Mouse (Mus musculus) embryo, embryonic 9.5 days (tissue): ENCODE data around the gene Atxn7l1.

Experiments used
- DNase-seq: peaks from one replicate; pipeline ENCODE4 v3.0.0-alpha.2; 2017; ENCODE audit errors: extremely low spot score

Atxn7l1 gene

DNA sequence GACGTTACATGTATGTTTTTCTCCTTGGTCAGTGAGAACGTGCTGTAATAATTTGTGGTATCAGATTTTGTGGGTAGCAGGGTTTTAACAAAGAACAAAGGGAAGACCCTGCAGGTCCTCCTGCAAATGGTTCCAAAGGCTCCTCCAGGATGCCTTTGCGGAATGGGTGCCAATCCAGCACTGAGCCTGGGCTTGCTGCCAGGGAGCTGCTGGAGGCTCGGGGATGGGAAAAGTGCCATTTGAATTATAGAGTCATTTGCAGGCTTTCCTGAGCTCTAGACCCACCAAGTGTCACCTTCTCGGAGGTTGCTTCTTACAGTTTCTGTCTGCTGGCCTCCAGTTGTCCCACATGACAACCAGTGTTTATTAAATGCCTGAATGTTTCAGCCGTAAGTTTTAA is 213.2 kb downstream of the Atxn7l1 start:
- DNase-seq: no peak

DNA sequence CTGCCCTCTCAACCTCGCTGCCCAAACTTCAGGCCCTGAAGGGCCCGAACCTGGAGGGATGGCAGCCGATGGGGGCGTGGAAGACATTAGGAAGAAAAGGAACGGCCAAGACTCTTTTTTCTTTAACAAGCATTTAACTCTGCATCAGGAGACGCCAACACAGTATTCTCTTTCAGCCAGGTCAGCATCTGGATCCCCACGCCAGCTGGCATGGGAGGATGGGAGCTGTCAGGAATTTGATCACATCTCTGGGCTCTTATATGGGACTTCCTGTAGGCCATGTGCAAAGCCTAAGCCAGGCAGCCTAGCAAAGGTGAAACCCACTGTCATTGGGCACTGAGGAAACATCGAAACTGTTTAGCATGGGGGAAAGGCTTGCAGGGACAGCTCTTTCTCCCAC is 217.0 kb downstream of the Atxn7l1 start:
- no peak for DNase-seq

DNA sequence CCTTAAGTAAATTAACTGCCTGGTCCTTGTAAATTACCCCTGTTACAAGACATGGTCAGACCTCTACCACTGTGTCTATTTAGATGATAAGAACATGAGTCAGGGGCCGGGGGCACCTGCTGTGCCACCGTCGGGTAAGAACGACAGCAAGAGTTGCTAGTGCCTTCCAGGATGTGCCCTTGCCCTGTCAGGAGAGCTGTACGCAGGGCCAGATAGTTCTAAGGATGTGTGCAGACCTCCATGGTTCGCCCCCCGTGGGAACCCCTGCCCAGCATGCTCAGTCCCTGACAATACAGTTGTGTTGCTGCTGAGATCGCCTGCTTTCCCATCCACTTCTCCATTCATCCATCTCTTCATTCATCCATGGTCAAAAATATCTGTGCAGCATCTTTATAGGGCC is 217.6 kb downstream of the Atxn7l1 start:
- DNase-seq: no peak

DNA sequence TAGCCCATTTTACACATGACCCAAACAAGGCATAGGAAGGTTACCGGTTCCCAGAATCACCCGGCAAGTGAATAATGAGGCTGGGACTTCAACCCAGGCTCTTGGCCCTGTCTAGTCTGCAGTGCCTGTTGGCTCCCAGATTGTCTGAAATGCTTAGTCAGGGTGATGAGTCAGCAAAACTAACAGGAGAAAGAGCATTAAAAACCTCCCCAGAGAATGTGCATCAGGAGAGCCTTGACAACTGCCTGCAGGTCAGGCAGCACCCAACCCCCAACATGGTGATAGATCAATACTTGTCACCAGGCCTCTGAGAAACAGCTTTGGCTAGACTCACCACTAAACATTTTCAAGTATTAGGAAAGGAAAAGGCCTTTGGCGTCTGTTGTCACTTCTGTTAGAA is 222.1 kb downstream of the Atxn7l1 start:
- DNase-seq: no peak

DNA sequence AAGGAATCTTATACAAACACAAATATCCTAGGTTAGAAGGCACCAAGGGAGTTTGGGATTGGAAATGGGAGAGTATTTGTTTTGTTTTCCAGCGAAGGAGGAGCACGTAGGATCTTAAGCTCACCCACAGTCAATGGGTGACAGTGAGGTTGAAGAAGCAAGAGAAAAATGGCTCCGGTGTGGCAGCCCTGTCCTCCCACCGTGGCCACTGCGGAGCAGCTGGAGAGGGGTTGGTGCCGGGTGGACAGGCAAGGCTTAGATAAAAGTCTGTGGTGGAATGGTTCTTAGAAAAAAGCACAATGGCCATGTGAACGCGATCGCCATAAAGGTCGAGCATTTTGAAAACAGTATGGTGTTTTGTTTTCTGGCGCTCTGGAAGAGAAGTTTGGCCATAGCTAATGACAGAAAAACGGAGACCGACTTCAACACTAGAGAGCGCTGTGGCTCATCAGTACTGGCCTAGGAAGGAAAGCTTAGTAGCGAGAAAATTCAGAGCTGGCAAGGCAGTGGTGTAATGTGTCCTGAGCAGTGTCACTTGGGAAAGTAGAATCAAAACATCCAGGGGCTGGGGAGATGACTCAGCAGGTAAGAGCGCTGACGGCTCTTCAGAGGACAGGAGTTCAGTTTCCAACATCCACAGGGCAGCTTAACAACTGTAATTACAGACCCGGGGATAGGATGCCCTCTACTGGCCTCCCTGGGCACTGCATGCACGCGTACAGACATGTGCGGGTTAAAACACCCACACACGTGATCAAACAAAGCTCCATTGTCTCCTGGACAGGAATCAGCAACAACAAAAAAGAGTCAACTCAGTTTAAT is 232.3 kb downstream of the Atxn7l1 start:
- peak; percentile 90 for DNase-seq

DNA sequence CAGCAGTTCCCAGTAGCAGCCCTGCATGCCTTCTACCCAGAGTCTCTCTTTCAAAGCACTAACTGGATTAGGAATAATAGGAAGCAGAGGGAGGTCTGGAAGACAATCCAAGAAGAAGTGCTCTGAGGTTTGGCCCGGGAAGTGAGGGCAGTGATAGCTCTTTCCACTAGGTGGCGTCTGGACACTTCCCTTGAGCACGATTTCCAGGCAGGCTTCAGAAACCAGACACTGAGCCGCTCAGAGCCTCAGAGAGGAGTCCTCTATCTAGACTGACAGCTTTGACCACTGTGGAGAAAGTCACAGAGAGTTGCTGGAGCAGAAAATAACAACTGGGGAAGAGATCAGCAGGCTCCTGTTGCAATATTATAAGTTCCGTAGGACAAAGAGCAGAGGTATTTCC is 241.3 kb downstream of the Atxn7l1 start:
- peak; percentile 81 for DNase-seq

DNA sequence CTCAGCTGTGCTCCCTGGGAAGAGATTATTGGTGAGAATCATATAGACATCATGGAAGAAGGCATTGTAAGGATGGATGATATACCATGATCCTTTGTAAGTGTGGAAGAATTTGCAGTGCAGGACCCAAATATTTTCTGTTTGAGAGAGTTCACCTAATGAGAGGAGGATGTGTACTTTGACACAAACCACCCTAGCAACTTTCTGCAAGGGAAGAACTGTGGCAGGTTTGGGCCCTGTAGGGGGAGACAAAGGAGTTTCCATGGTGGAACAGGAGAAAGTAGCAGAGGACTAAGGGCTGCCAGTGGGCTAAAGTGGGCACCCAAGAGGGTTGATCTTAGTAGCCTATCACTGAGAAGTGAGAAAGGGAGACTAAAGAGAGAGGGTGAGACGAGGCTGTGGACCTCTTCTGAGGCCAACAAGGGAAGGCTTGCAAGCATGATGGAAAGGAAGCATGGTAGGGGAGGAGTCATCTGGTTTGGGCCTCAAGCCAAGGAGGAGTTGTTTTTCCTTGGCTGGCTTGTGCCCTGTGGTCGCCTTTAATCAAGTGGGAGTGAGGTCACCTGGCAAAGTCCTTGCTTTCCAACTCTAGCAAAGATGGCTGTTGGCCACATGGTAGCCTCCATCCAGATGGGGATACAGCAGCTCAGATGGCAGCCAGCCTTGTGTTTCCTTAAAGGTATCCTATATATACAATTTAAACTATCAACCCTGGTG is 243.5 kb downstream of the Atxn7l1 start:
- DNase-seq: no peak

DNA sequence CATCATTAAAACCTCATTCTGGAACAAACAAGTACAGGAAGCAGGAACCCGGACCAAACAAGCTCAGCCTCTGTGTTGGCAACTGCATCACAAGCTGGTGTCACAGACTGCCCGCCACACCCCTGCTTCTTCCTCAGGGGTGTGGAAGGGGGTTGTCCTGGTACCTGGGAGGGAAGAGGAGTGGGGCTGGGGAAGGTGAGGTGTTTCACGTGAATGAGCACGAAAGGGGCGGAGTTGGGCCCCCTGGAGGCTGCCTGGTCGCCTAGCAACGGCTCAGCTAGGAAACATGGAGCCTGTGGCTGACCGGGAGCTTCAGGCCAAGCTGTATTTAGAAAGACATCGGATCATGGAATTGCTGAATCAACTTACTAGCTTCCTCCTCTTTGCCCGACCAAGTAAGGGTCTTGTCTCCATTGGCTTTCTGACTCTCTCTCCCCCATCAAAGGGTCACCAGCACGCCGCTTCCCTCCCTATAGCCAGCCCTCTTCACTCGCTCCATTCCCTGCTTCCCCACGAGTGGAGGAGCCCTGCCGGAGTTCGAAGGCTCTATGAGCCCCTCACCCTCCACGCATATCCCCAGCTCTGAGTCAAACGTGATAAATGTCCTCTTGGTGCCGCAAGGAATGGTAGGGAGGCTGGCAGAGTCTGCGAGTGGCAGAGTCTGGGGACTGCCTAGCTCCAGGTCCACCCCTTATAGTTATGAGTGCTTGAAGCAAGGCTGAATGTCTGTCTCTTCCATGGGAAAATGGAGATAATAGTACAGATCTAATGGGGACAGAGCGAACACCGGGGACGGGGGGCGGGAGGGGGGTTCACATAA is 247.5 kb downstream of the Atxn7l1 start, which contains the start of gene Efcab10:
Gene Efcab10 (plus strand): TSS at position 51 of the 820 bp plus-strand sequence.
- peak; percentile 52 for DNase-seq

DNA sequence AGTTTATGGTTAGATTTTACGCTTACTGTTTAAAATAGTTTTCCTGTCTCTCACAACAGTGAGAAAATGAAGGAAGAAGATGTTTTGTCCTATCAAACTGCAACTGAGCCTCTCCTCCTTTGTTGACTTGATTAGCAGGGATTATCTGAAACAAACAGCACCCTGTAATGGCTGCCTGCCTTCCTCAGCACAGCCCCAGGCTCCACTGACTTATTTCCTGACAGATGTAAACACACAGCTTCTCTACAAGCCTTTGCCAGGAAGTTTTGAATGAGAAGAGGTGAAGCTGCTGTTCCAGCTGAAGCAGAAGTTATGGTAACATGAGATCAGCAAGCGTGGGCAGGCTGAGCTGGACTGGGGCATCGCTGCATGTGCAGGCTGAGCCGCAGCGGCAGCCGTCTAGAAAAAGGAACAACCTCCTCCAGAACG is 255.8 kb downstream of the Atxn7l1 start:
- peak; percentile 8 for DNase-seq

DNA sequence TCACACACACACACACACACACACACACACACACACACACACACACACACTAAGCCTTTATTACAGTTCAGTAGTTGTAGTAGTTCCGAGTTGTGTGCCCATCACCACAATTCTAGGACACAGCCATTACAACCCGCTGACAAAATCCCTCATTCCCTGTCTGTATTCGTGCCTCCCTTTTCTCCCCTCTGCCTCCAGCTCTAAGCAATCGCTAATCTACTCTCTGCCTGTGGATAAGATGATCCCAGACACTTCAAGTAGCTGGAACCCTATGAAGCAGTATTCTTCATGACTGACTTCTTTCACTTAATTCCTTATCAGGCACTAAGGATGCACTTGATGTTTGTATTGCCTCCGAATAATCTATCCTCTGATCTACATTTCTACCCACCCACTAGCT is 257.5 kb downstream of the Atxn7l1 start:
- no peak for DNase-seq

DNA sequence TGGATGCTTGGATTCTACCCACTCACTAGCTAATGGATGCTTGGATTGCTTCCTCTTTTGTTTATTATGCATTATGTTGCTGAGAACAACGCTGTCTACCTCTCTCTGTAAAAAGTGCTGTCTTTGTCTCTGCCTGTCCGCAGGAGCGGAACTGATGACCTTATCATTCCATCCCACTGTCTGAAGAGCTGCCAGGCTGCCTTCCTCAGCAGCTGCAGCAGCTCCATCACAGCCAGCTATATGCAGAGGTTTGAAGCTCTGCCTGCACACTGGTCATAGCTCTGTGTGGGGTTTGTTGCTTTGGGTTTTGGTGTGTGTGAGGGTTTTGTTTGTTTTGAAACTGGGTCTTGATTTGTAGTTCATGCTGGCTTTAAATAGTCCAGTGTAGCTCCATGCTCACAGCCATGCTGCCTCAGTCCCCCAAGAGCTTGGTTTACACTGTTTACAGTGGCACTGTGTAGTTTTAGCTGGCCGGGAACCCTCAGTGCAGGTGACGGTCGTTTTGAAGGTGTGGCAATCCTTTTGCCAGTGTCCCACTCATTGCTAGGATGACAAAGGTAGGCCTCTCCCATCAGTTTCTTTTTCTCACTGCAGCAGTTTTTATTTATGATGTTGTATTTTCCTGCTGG is 258.0 kb downstream of the Atxn7l1 start:
- DNase-seq: no peak

DNA sequence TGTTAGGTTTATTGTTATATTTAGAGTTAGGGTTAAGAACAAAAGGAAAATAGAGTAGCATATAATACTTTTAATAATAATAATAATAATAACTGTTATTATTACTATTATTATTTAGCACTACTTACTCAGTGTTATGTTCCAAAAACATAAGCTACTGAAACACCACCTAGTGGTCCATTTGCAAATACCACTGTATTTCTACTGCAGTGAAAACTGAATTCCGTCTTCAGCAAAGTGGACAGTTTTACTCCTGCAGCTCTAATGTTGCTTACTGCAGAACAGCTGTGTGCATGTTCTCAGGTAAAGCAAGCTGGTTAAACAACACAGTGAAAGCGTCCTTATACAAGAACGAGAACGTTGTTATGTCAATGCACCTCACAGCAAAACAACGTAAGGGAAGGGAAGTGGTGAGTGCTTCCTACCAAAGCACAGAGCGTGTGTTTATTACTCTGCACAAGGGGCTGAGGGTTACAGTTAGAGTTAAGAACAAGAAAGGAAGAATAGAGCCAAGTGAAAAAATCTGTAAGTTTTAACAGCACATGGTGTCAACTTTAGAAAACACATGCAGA is 264.2 kb downstream of the Atxn7l1 start:
- no peak for DNase-seq
